Mouse (Mus musculus) small intestine, adult 2 months (tissue): ENCODE data around the gene Gm14569. TPM values are rescaled to one million over a fixed set of nuclear protein-coding genes. Genes with fewer than 3 reads are reported as not detected.
A peak's percentile ranks its signal among the peaks of the same experiment; 100 is the strongest.

Source experiments
- H3K27ac ChIP-seq: fragments of 200-500 bp; 2 replicates; pipeline ENCODE4 v1.5.1; 2012; ENCODE audit warnings: low read depth, low read length, control low read depth, inconsistent platforms; ENCODE audit not compliant: insufficient read depth
- H3K27me3 ChIP-seq: fragments of 200-500 bp; 2 replicates; pipeline ENCODE4 v1.6.1; 2012; ENCODE audit warnings: mild to moderate bottlenecking, moderate library complexity, low read length, inconsistent platforms; ENCODE audit not compliant: control insufficient read depth, insufficient read depth
- H3K36me3 ChIP-seq: fragments of 200-500 bp; 2 replicates; pipeline ENCODE4 v1.6.1; 2012; ENCODE audit warnings: mild to moderate bottlenecking, low read length, control low read depth, inconsistent platforms; ENCODE audit not compliant: control insufficient read depth, insufficient read depth
- H3K4me1 ChIP-seq: fragments of 200-500 bp; 2 replicates; pipeline ENCODE4 v1.6.1; 2012; ENCODE audit warnings: low read length, inconsistent platforms, mixed read lengths; ENCODE audit not compliant: control insufficient read depth, insufficient read depth, insufficient read length
- H3K4me3 ChIP-seq: fragments of 200-500 bp; 2 replicates; pipeline ENCODE4 v1.5.1; 2012; ENCODE audit warnings: low read depth, mild to moderate bottlenecking, control low read depth, inconsistent platforms, low read length, moderate library complexity
- CTCF ChIP-seq: fragments of 200-500 bp; IDR thresholded peaks from 2 replicates; pipeline ENCODE4 v1.5.1; 2012; ENCODE audit warnings: low read depth, mild to moderate bottlenecking, control low read depth, inconsistent platforms, low read length, moderate library complexity, mixed read lengths; ENCODE audit not compliant: insufficient replicate concordance, insufficient read length; ENCODE audit errors: extremely low read depth
- POLR2A ChIP-seq: fragments of 200-500 bp; IDR thresholded peaks from 2 replicates; pipeline ENCODE4 v1.6.1; 2012; ENCODE audit warnings: low read depth, mild to moderate bottlenecking, control low read depth, inconsistent platforms, low read length, moderate library complexity
- WGBS: fragments of 180-500 bp; shearing (Covaris S2); methylation state at CpG from one replicate; pipeline ENCODE4 v1.1.7; 2018; 5-methylcytosine and 5-hydroxymethylcytosine counted together
- polyA plus RNA-seq: library from polyadenylated mRNA; depleted of rRNA; stranded (reverse); fragments of >200 nt; gene quantifications from 2 replicates; pipeline ENCODE4 v1.2.3, GENCODE M21; 2012; rRNA removed

The Gm14569 gene
- not detected in 2 replicates for polyA plus RNA-seq

- Histone ChIP-seq H3K27ac (no peak within 1 kb of the TSS), H3K36me3 (no peaks in the 10 kb centered on the region), H3K27me3 (no peaks in the 10 kb centered on the region), H3K4me1 (no peaks in the 10 kb centered on the region), H3K4me3 (no peak within 1 kb of the TSS)
- 91% methylated on average over 4 of the region's 4 CpGs for WGBS
- TF ChIP-seq CTCF (no peak), POLR2A (no peak)
Measured at GRCm38 (mm10) chrX:36491730-36492129, at the start of gene Gm14569. Gm14569 (minus strand) TSS chrX:36491830.

GRCm38 (mm10) chrX:36534514-36534913 is 42.9 kb upstream of the Gm14569 start:
- no peaks in the 10 kb centered on the region for H3K36me3 ChIP-seq
- H3K4me1 ChIP-seq = no peaks in the 10 kb centered on the region
- H3K27me3 ChIP-seq = no peaks in the 10 kb centered on the region
- no peak overlapping the region for H3K27ac ChIP-seq
- WGBS = 6% methylated on average over 4 of the region's 4 CpGs
- no peak for TF ChIP-seq POLR2A
- TF ChIP-seq CTCF = peak; percentile 67; the same call in 1 of the 2 replicates
- no peak overlapping the region for H3K4me3 ChIP-seq

GRCm38 (mm10) chrX:36533744-36534143 is 42.1 kb upstream of the Gm14569 start:
- H3K27ac ChIP-seq = no peak overlapping the region
- H3K27me3 ChIP-seq = no peaks in the 10 kb centered on the region
- H3K4me3 ChIP-seq = no peak overlapping the region
- WGBS = 26% methylated on average over 4 of the region's 4 CpGs
- TF ChIP-seq CTCF (no peak), POLR2A (no peak)
- no peaks in the 10 kb centered on the region for H3K36me3 ChIP-seq
- no peaks in the 10 kb centered on the region for H3K4me1 ChIP-seq

- Histone ChIP-seq H3K27me3 (no peaks in the 10 kb centered on the region), H3K36me3 (no peaks in the 10 kb centered on the region), H3K4me3 (no peak overlapping the region), H3K4me1 (no peaks in the 10 kb centered on the region), H3K27ac (no peak overlapping the region)
- no peak for TF ChIP-seq POLR2A
- 68% methylated on average over 5 of the region's 5 CpGs for WGBS
Measured at GRCm38 (mm10) chrX:36530251-36530650, 38.6 kb upstream of the Gm14569 start.

GRCm38 (mm10) chrX:36523729-36524128 is 32.1 kb upstream of the Gm14569 start:
- WGBS = 53% methylated on average over 5 of the region's 5 CpGs
- no peaks in the 10 kb centered on the region for H3K4me1 ChIP-seq
- H3K27ac ChIP-seq = no peak overlapping the region
- TF ChIP-seq POLR2A (no peak), CTCF (no peak)
- H3K27me3 ChIP-seq = no peaks in the 10 kb centered on the region
- H3K4me3 ChIP-seq = no peak overlapping the region
- H3K36me3 ChIP-seq = no peaks in the 10 kb centered on the region

- H3K4me3 ChIP-seq = no peak overlapping the region
- TF ChIP-seq CTCF = no peak
- no peaks in the 10 kb centered on the region for H3K36me3 ChIP-seq
- no peak overlapping the region for H3K27ac ChIP-seq
- H3K4me1 ChIP-seq = no peaks in the 10 kb centered on the region
- WGBS = 38% methylated on average over 8 of the region's 8 CpGs
- no peaks in the 10 kb centered on the region for H3K27me3 ChIP-seq
Measured at GRCm38 (mm10) chrX:36513726-36514125, 22.1 kb upstream of the Gm14569 start.

- WGBS = 41% methylated on average over 9 of the region's 9 CpGs
- H3K4me3 ChIP-seq = no peak overlapping the region
- TF ChIP-seq CTCF (no peak), POLR2A (no peak)
- no peaks in the 10 kb centered on the region for H3K27me3 ChIP-seq
- no peaks in the 10 kb centered on the region for H3K4me1 ChIP-seq
- no peaks in the 10 kb centered on the region for H3K36me3 ChIP-seq
- no peak overlapping the region for H3K27ac ChIP-seq
Measured at GRCm38 (mm10) chrX:36513231-36513630, 21.6 kb upstream of the Gm14569 start.

GRCm38 (mm10) chrX:36506863-36507262 is 15.2 kb upstream of the Gm14569 start:
- Histone ChIP-seq H3K27ac (no peak overlapping the region), H3K36me3 (no peaks in the 10 kb centered on the region), H3K4me3 (no peak overlapping the region), H3K4me1 (no peaks in the 10 kb centered on the region), H3K27me3 (no peaks in the 10 kb centered on the region)
- TF ChIP-seq CTCF (no peak), POLR2A (no peak)
- WGBS = 21% methylated on average over 6 of the region's 6 CpGs
